Mouse (Mus musculus) cerebellum, adult 2 months (tissue): Measurements from ENCODE around the gene Gmds. TPM values are rescaled to one million over a fixed set of nuclear protein-coding genes. Genes with fewer than 3 reads are reported as not detected.

Experiments used
- DNase-seq, 2 experiments: peaks; one replicate each; pipeline ENCODE4 v3.0.0; 2021
- H3K27ac ChIP-seq: fragments of 200-500 bp; 2 replicates; pipeline ENCODE4 v1.5.1; 2012; ENCODE audit warnings: low read length, control low read depth, inconsistent platforms; ENCODE audit not compliant: insufficient read depth
- H3K27me3 ChIP-seq: fragments of 200-500 bp; 2 replicates; pipeline ENCODE4 v1.6.1; 2012; ENCODE audit warnings: inconsistent platforms, mild to moderate bottlenecking, low read length, moderate library complexity; ENCODE audit not compliant: control insufficient read depth, insufficient read depth
- H3K4me1 ChIP-seq: fragments of 200-500 bp; 2 replicates; pipeline ENCODE4 v1.6.1; 2011; ENCODE audit warnings: low read length; ENCODE audit not compliant: control insufficient read depth, insufficient read depth
- H3K4me3 ChIP-seq: fragments of 200-500 bp; replicated peaks from 2 replicates; pipeline ENCODE3; 2011; ENCODE audit warnings: mild to moderate bottlenecking, low read depth, low read length, control low read depth; ENCODE audit not compliant: insufficient read depth
- CTCF ChIP-seq: fragments of 200-500 bp; IDR thresholded peaks from 2 replicates; pipeline ENCODE4 v1.5.1; 2011; ENCODE audit warnings: low read depth, mild to moderate bottlenecking, control low read depth, low read length, moderate library complexity, borderline replicate concordance; ENCODE audit not compliant: insufficient read depth
- POLR2A ChIP-seq: fragments of 200-500 bp; IDR thresholded peaks from 2 replicates; pipeline ENCODE4 v1.6.1; 2011; ENCODE audit warnings: low read length, control low read depth, borderline replicate concordance; ENCODE audit not compliant: insufficient read depth
- WGBS: fragments of 180-500 bp; shearing (Covaris S2); methylation state at CpG from one replicate; pipeline ENCODE4 v1.1.7; 2018; 5-methylcytosine and 5-hydroxymethylcytosine counted together
- polyA plus RNA-seq: library from polyadenylated mRNA; depleted of rRNA; stranded (reverse); fragments of >200 nt; gene quantifications from 2 replicates; pipeline ENCODE4 v1.2.3, GENCODE M21; 2012

Gmds gene
- polyA plus RNA-seq, 1 experiment = 12.3 TPM

DNA sequence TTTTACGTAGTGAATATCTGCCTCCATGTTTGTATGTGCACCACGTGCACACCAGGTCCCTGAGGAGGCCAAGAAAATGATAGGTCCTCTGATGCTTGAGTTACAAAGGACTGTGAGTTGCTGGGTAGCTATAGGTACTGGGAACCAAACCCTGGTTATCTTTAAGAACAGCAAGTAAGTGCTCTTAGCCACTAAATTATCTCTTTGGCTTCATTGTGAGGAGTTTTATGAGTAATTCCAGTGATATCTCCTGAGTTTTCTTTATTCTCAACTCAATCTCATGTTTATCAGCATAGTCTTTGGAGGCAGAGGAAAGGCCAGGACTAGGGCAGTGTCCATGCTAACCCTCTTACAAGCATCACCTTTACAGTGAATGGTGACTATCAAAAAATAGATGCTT, 370.3 kb downstream of the Gmds start:
- TF ChIP-seq POLR2A = no peak
- no peak for TF ChIP-seq CTCF
- 88% methylated on average over 2 of the region's 2 CpGs for WGBS
- H3K4me1 ChIP-seq = no peaks in the 10 kb centered on the region
- DNase-seq = no peak
- H3K27ac ChIP-seq = no peak overlapping the region
- no peak overlapping the region for H3K4me3 ChIP-seq
- H3K27me3 ChIP-seq = no peaks in the 10 kb centered on the region

DNA sequence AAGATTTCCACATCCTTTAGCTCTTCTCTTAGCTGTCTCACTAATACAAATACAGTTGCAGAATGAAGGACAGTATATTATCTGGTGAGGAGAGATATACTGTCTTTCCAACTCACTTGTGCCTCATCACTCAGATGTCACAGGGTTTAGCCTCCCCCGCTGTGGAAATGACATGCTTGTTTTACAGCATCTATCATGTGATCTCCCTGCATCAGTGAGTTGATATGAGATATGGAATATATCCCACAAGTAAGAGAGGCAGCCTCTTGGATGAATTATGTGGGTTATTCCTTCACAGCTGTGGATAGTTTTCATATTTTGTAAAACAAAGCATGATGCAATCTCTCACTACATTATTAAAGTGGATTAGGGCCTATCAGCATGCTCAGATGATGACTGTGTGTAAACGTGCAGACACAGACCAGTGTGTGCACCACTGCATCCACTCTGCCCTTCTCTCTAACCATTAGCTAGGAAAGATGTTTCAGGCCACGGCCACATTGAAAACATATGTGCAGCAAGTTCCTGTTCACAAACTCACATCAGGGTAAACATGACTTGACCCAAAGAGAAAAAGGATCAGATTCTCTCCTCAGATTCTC, 371.5 kb downstream of the Gmds start:
- DNase-seq = no peak
- no peak for TF ChIP-seq POLR2A
- TF ChIP-seq CTCF = no peak
- Histone ChIP-seq H3K27ac (no peak overlapping the region), H3K27me3 (no peaks in the 10 kb centered on the region), H3K4me3 (no peak overlapping the region), H3K4me1 (no peaks in the 10 kb centered on the region)
- WGBS = 71% methylated on average over 3 of the region's 3 CpGs

DNA sequence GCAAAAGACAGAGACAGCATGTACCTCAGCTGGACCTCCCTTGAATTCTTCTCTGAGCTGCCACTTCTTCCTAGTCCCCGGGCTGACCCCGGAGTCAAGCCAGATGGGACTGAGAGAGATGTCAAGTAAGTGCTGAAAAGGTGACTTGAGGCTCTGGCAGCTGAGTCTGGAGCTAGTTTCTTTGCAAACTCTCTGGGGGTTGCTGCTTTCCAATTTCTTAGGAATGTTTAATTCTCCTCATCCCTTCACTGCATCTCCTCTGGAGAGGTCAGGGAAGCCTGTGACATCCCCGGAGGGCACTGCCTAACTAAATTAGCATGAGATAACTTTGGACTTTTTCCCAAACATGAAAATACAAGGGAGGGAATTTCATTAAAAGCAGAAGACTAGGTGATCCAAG, 378.0 kb downstream of the Gmds start:
- Histone ChIP-seq H3K4me1 (peaks cover 4% of the 10 kb centered on the region; the same call in 1 of the 2 replicates), H3K4me3 (no peak overlapping the region), H3K27me3 (no peaks in the 10 kb centered on the region), H3K27ac (no peak overlapping the region)
- no peak for TF ChIP-seq CTCF
- TF ChIP-seq POLR2A = no peak
- DNase-seq = no peak
- 28% methylated on average over 3 of the region's 3 CpGs for WGBS

DNA sequence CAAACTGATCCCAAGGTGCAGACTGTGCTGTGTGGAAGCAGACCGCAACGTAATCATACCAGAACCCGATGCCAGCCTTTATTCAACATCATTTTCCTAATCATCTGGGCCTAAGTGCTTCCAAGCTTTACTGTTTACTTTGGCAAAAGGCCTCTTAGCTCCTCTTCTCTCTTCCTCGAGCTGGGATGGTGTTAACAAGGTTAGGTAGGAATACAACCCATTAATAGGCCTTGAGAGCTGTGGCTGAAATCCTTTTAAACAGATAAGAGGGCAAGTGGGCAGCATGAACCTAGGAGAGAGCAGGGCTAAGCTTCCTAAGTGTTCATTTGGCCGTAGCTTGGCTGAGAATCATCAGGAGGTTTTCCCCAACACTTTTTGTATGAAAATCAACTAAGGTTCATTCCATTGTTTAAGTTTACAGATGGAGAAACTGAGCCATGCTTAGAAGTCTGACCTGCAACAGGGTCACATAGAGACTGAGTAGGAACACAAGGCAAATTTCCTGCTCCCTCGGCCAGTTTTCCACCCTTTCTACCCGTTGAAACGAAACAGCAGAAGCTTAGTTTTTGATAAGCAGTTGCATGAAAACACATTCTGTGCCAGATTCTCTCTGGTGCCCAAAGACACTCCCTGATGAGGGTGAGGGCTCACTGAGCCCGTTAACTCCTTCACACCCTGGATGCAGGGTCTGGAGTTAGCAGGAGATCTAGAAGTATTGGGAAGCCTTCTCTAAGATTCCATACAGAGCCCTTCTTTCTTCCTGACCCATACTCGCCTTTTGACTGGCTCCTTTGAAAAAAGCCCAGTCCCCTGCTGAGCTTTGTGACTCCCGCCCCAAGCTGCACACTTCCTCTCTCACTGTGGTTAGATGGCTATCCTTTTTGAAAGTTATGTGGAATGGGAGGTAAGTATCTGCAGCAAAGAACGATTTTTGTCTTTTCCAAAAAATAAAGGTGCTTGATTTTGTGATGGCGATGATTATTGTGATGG, 379.9 kb downstream of the Gmds start:
- DNase-seq = no peak
- H3K27ac ChIP-seq = no peak overlapping the region
- WGBS = 49% methylated on average over 13 of the region's 13 CpGs
- no peaks in the 10 kb centered on the region for H3K27me3 ChIP-seq
- no peak overlapping the region for H3K4me3 ChIP-seq
- TF ChIP-seq CTCF = no peak
- TF ChIP-seq POLR2A = no peak
- peaks cover 4% of the 10 kb centered on the region; the same call in 1 of the 2 replicates for H3K4me1 ChIP-seq

DNA sequence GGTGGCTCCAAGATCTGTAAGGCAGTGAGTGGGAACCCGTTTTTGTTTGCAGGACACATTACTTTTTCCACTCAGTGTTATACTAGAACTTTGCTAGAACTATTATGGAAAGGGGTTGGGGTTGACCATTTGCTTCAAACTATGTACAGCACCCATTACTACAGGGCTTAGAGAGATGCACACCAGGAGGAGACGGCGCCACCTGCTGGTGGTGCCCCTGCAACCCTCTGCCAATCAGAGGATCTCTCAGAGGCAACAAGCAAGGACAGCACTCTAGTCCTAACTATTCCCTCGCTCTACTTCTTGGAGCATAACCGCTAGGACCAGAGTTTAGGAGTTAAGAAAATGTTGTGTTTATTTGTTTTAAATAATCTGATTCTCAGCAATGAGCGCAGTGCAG, 382.0 kb downstream of the Gmds start:
- DNase-seq = no peak
- H3K27ac ChIP-seq = no peak overlapping the region
- no peak overlapping the region for H3K4me3 ChIP-seq
- TF ChIP-seq CTCF (peak; percentile 19; the same call in 1 of the 2 replicates), POLR2A (no peak)
- H3K27me3 ChIP-seq = no peaks in the 10 kb centered on the region
- WGBS = 83% methylated on average over 6 of the region's 6 CpGs
- H3K4me1 ChIP-seq = peaks cover 4% of the 10 kb centered on the region; the same call in 1 of the 2 replicates

DNA sequence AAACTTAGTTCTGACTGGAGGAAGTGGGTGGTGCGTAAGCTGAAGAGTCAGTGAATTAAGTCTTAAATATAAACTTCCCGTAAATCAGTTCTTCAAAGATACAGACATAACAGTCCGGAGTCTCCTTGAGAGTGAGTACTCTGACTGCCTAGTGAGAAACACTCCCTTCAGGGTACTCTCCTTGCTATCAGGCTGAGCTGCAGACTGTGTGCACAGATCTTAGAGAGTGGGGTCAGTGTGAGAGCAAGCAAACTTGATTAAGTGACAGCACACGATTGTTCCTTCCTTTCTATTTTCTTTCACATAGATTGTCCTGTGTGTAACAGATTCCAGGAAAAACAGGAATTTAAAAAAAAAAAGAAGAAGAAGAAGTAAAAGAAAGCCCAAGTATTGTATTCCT, 382.4 kb downstream of the Gmds start:
- TF ChIP-seq POLR2A = no peak
- no peak for TF ChIP-seq CTCF
- Histone ChIP-seq H3K4me3 (no peak overlapping the region), H3K27ac (no peak overlapping the region), H3K27me3 (no peaks in the 10 kb centered on the region), H3K4me1 (peaks cover 4% of the 10 kb centered on the region; the same call in 1 of the 2 replicates)
- 88% methylated on average over 4 of the region's 4 CpGs for WGBS
- DNase-seq = no peak

DNA sequence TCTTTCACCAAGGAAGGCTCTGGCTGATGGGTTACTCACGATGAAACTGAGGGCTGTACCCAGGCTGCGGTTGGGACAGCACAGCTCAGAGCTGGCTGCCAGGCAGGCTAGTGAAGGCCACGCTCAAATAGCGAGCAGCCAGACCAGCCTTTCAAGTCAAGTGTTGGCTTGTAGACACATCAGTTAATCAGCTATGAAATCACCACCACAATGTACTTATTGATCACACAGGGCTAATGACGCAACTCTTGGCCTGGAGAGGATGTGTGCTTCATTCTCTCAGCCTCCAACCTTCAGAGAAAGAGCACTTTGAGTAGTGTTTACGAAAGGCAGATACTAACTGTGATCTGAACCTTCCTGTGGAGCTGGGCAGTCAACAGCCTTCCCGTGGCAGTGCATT, 383.4 kb downstream of the Gmds start:
- TF ChIP-seq CTCF = no peak
- H3K4me1 ChIP-seq = peaks cover 4% of the 10 kb centered on the region; the same call in 1 of the 2 replicates
- H3K27me3 ChIP-seq = no peaks in the 10 kb centered on the region
- no peak for DNase-seq
- H3K4me3 ChIP-seq = no peak overlapping the region
- H3K27ac ChIP-seq = no peak overlapping the region
- 64% methylated on average over 7 of the region's 7 CpGs for WGBS
